Mouse (Mus musculus): ENCODE data around the gene Adcy2.

DNA sequence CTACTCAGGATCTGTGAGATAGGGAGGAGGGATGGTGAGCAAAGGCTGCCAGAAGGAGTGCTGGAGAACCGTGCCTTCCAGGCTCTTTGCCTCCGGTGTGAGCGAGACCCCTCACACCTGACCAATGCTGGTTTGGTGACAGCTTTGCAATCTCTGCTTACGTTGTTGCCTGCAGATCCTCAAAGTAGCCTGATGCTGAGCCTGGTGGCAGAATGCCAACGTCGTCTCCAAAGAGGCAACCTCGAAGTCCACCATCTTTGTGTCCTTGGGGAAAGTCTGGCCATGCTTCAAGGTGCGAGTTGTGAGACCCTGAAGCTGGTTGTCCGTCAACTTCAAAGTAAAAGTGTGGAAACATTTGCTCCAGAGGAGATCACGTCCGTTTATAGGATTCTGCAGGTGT, 415.4 kb downstream of the Adcy2 start:
- TF ChIP-seq USF1 (IDR thresholded peaks at IDR 0.05; ENCODE audit: low read depth) (no peak), CTCF (IDR thresholded peaks at IDR 0.05; ENCODE audit: control insufficient read depth, insufficient read depth, insufficient read length) (no peak)
